Mouse (Mus musculus) ES-Bruce4 (cell line): ENCODE data around the gene Tango2. TPM values are rescaled to one million over a fixed set of nuclear protein-coding genes. Genes with fewer than 3 reads are reported as not detected.

ENCODE experiments used
- H3K27ac ChIP-seq: 2 replicates; pipeline ENCODE4 v1.5.1; 2012; ENCODE audit warnings: low read length, inconsistent platforms; ENCODE audit not compliant: insufficient read depth
- H3K27me3 ChIP-seq: 2 replicates; pipeline ENCODE4 v1.6.1; 2012; ENCODE audit warnings: mild to moderate bottlenecking, low read length, inconsistent platforms; ENCODE audit not compliant: control insufficient read depth, poor library complexity, insufficient read depth, severe bottlenecking
- H3K36me3 ChIP-seq: 2 replicates; pipeline ENCODE4 v1.6.1; 2012; ENCODE audit warnings: inconsistent platforms, mild to moderate bottlenecking, low read length, moderate library complexity; ENCODE audit not compliant: control insufficient read depth, poor library complexity, insufficient read depth, severe bottlenecking
- H3K4me1 ChIP-seq: one replicate; pipeline ENCODE4 v1.8.1; 2011; ENCODE audit warnings: low read length; ENCODE audit not compliant: control insufficient read depth, insufficient read depth
- H3K4me3 ChIP-seq: 2 replicates; pipeline ENCODE4 v1.5.1; 2011; ENCODE audit warnings: low read depth, mild to moderate bottlenecking, low read length
- H3K9ac ChIP-seq: 2 replicates; pipeline ENCODE4 v1.6.1; 2012; ENCODE audit warnings: low read depth, mild to moderate bottlenecking, inconsistent platforms; ENCODE audit not compliant: poor library complexity, severe bottlenecking
- H3K9me3 ChIP-seq: replicated peaks from 2 replicates; pipeline ENCODE4 v1.6.1; 2012; ENCODE audit warnings: mild to moderate bottlenecking, low read length, inconsistent platforms; ENCODE audit not compliant: control insufficient read depth, poor library complexity, insufficient read depth, severe bottlenecking
- CTCF ChIP-seq: IDR thresholded peaks from one replicate; pipeline ENCODE4 v1.8.1; 2011; ENCODE audit warnings: low read depth, low read length
- EP300 ChIP-seq: IDR thresholded peaks from 2 replicates; pipeline ENCODE4 v1.6.1; 2011; ENCODE audit warnings: low read depth, low read length; ENCODE audit not compliant: insufficient read depth
- POLR2A ChIP-seq: IDR thresholded peaks from one replicate; pipeline ENCODE4 v1.8.1; 2011; ENCODE audit warnings: low read length; ENCODE audit not compliant: insufficient read depth
- polyA plus RNA-seq: library from polyadenylated mRNA; stranded (reverse); fragments of >200 nt; gene quantifications from 2 replicates; pipeline ENCODE4 v1.2.4, GENCODE M21; 2011; ENCODE audit warnings: low read depth; ENCODE audit not compliant: missing spikeins, insufficient read depth, insufficient read length

Tango2 gene
- polyA plus RNA-seq, 1 experiment, result 19.3 TPM

DNA sequence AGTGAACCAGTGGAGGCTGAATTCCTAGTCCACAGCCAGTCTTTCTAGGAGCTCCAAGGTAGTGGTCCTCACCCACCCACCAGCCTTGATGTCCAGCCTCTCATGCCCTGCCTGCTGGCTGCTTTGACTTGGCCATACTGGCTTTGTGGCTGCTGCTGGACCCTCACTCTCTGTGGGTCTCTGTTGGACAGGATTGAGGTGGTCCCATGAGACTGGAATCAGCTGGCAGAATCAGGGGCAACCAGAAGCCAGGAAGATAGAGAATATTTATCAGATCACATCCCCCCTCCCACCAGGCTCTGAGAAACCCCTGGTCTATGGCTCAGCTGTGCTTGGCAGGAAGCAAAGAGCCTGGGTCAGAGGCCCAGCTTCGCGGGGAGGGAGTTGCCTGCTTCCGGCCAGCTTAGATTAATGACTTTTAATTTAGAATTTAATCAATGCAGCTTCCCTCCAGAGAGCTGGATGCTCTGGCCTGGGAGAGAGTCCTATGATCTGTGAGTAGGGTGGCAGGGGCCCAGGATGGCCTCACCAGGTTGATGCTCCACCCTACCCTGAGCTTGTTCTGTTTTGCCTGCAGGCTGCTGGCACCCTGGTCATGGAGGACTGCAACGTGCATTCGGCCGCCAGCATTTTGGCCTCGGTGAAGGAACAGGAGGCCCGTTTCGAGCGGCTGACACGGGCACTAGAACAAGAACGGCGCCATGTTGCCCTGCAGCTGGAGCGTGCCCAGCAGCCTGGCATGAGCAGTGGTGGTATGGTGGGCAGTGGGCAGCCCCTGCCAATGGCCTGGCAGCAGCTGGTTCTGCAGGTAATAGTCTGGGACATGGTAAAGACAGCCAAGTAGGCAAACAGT is 40.9 kb upstream of the Tango2 start:
- H3K4me1 ChIP-seq, result peaks cover 21% of the 10 kb centered on the region

DNA sequence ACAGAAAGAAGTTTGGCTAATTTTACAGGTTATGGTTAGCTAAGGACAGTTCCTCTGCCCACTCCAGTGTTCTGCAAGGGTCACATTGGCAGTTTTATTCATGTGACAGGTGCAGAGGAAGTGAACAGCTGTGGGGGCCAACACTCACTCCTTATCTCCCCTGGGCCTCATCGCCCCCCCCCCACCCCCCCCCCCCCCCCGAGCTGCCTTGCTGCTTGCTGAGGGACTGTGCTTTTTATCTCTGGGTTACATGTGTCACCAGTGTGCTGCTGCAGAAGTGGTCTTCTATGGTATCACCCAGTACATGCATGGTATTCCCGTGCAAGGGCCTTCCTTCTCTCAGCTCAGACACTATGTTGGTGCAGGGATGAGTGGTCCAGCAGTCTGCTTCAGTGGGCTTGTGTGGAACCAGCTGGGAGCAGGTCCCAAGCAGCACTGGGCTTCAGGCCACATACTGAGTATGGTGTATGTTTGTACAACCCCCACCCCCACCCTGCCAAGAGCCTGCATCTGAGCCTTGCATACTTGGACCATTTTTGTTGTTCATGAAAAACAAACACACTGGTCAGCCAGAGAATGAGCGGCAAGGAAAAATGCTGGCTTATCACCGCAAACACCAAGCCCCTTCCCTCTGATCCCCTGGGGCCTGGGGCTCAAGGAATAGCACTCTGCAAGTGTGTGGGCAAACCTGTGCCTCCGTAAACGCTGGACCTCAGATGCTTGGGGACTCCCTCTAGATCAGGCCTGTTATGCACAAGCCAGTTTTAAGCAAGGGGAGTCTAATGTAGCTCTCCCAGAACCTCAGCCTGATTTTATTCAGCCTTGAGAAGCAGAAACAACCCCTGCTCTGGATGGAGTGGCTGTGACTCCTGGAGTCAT is 40.0 kb upstream of the Tango2 start:
- no peak overlapping the region for H3K27ac ChIP-seq
- H3K27me3 ChIP-seq, result no peaks in the 10 kb centered on the region
- no peaks in the 10 kb centered on the region for H3K36me3 ChIP-seq
- H3K4me1 ChIP-seq, result peaks cover 19% of the 10 kb centered on the region
- H3K4me3 ChIP-seq, result no peak overlapping the region
- TF ChIP-seq CTCF (no peak), EP300 (no peak), POLR2A (no peak)
- no peaks in the 10 kb centered on the region for H3K9me3 ChIP-seq
- no peak overlapping the region for H3K9ac ChIP-seq

More for the DNA sequence above, 40.9 kb upstream of the Tango2 start:
- Histone ChIP-seq H3K9me3 (no peaks in the 10 kb centered on the region), H3K27ac (no peak overlapping the region), H3K27me3 (no peaks in the 10 kb centered on the region), H3K9ac (no peak overlapping the region), H3K36me3 (no peaks in the 10 kb centered on the region), H3K4me3 (no peak overlapping the region)
- TF ChIP-seq EP300, result no peak
- no peak for TF ChIP-seq POLR2A
- TF ChIP-seq CTCF, result no peak

DNA sequence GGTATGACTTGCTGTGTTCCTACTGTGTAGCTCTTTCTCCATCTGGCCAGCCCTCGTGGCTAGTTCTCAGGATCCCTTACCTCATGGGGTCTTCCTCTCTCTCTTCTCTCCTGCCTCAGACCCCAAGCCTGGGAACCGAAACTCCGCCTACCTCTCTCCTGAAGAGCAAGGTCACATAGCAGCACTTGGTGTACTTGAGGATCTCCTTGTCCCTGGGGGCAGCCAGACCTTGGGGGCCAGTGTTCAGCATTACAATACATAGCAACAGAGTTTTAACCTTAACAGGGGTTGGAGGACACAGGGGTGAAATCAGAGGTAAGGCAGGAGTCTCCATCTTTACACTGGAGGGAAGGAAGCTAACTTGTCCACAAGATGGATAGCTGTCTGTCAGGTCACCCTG is 39.1 kb upstream of the Tango2 start:
- H3K9ac ChIP-seq, result no peak overlapping the region
- no peaks in the 10 kb centered on the region for H3K27me3 ChIP-seq
- H3K36me3 ChIP-seq, result no peaks in the 10 kb centered on the region
- H3K4me3 ChIP-seq, result no peak overlapping the region
- TF ChIP-seq CTCF, result no peak
- peak; percentile 93 for TF ChIP-seq EP300
- H3K9me3 ChIP-seq, result no peaks in the 10 kb centered on the region
- H3K4me1 ChIP-seq, result peaks cover 19% of the 10 kb centered on the region
- no peak overlapping the region for H3K27ac ChIP-seq

DNA sequence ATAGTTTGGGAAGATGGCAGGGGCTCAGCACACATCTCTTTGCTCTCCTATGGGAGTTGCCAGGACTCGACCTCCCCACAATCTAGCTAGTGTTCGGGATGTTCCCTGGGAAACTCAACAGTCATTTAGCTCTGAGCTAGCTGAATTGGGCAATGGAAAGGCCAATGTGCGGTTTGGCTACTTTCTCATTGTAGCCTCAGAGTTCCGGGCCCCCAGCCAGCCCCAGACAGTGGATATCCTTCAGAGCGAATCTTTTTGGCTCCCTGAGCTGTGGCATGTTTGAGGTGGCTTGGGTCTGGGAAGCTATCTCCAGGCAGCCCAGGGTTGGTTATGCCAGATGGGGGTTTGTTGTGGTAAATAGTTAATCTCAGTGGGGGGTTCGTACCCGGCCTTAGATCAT is 38.5 kb upstream of the Tango2 start:
- Histone ChIP-seq H3K4me1 (peaks cover 20% of the 10 kb centered on the region), H3K27me3 (no peaks in the 10 kb centered on the region), H3K36me3 (no peaks in the 10 kb centered on the region), H3K4me3 (no peak overlapping the region), H3K9me3 (no peaks in the 10 kb centered on the region), H3K27ac (no peak overlapping the region), H3K9ac (no peak overlapping the region)
- TF ChIP-seq CTCF (no peak), EP300 (no peak), POLR2A (no peak)

DNA sequence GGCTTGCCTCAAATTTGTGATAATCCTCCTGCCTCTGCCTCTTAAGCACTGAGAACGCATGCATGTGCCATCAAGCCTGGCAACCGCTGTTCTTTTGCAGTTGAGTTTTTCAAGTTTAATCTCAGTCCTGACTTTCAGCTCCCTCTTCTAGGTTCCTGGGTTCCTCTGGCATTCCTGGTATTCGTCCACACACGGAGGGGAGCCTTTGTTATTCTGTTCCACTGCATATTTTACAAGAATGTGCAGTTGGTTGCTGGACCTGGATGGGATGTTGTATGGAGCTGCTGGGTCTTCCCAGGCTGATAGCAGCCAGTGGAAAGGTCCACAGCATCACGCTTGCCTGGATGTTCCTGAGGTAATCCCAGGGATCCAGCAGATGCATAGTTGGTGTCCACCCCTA is 37.5 kb upstream of the Tango2 start:
- Histone ChIP-seq H3K9me3 (no peaks in the 10 kb centered on the region), H3K9ac (no peak overlapping the region), H3K4me1 (peaks cover 17% of the 10 kb centered on the region), H3K27ac (no peak overlapping the region), H3K27me3 (no peaks in the 10 kb centered on the region), H3K36me3 (no peaks in the 10 kb centered on the region), H3K4me3 (no peak overlapping the region)
- TF ChIP-seq EP300, result no peak
- no peak for TF ChIP-seq CTCF
- no peak for TF ChIP-seq POLR2A
